Mouse (Mus musculus) cerebellum, adult 11-12 months (tissue): ENCODE measurements around the gene Nepro.

Source experiments
- DNase-seq: peaks from one replicate; pipeline ENCODE4 v3.0.0; 2022

The Nepro gene

DNA sequence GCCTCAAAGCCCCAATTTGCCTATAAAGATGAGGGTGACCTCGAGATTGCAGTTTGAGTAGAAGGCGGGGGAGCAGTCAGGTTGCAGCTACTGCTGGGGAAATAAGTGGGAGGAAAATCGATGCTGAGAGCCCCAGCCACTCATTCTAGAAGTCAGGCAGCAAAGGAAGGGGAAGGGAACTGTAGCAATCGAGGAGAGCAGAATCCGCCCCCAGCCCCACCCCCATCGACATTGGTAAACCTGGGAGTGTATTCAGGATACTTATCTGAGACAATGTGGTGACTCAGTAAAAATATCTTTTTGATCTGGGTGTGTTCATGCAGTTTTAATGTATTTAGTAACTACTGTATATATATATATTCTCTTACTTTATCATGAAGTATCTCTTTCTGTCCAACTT is 48.5 kb downstream of the Nepro start:
- no peak for DNase-seq

DNA sequence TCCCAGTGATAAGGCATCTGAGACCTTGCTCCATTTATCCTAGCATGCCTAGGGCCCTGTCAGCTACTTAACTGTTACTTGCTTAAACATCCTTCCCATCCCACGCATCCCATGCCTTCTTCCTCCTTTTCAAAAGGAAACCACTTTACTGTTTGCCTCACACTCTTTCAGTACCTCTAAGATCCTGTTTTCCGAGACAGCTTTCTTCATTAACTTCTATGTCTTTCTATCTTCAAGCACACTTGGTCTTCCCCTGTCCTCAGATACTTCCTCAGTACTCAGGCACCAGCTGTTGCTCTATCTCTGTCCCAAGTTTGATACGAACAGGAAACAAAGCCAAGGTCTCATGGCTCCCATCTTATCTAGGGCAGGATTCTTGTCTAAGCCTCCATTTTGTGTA is 49.6 kb downstream of the Nepro start:
- DNase-seq, result no peak

DNA sequence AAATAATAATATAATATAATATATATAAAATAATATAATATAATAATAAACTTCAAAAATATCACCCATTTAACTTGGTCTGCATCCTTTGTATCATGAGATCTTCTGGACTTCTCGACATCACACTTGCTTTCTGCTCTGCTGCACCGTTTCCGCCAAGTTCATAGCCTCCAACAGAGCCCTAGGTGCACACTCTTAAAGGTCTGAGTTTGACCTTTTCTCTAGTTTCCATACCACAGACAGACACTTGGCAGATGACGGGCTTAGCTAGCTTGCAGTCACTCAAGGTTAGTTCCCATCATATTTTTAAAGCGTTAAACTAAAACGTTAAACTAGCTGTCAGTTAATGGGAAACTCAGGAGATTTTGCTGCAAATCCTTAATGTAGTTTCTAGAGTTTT is 50.1 kb downstream of the Nepro start:
- DNase-seq, result no peak

DNA sequence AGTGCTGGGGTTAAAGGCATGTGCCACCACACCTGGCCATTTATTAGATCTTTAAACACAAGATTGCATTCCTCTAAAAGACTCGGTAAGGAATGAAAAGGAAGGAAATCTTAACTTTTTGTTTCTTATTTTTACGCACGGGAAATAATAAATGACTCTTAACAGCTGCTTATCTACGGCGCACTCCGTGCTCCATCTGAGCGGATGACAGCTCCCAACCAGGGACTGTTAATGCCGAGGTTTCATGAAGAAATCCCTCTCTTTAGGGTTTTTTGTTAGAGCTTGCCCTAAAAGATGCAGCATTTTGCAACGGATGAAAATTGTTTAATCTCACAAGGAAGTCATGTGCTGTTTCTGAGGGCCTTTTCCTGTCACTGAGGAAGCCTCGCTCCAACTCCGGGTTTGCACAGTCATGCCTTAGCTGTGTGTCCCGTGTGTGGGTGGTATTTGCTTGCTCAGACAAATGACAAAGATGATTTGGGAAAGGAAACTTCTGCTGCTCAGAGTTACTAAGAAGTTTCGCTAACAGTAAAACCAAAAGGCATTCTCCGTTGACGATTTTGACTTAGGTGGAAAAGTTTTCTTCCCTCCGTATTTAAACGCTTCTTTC is 54.5 kb downstream of the Nepro start:
- DNase-seq, result no peak

DNA sequence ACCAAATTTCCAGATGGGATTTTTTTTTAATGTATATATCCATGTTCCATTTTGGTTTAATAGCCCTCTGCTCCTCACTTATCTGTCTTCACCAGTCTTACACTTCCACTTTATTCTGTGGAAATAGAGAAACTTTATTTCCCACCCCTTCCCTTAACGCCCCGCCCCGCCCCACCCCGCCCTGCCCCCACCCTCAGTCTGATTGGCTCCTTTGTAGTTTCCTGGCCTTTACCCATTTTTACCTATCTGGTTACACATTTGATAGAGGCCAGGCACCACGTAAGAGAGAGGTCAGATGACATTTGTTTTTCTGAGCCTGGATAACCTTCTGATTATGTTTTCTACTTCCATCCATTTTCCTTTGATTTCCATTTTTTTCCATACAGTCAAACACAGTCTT is 55.4 kb downstream of the Nepro start:
- DNase-seq, result no peak

DNA sequence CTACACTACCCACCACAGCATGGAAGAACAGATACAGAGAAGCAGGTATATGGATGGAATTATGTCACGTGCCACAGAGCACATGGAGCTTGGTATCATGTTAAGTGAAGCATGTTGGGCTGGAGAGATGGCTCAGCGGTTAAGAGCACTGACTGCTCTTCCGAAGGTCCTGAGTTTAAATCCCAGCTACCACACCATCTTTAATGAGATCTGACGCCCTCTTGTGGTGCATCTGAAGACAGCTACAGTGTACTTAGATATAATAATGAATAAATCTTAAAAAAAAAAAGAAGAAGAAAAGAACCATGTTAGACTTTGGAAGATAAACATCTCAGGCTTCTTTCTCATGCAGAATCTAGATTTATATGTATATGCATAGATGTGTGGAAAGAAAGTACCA is 56.6 kb downstream of the Nepro start:
- no peak for DNase-seq
